Mouse (Mus musculus): ENCODE data around the gene Spag7. TPM values are rescaled to one million over a fixed set of nuclear protein-coding genes. Genes with fewer than 3 reads are reported as not detected.

Spag7 gene
- total RNA-seq, 2 experiments from 2014 or later = 45.8 to 53.7 TPM

Small RNA genes lying within 50 kb of the gene (microRNA-seq; reads per million reads assigned to microRNA genes)
- 0.85 to 1.1 reads per million in 2 experiments for gene Mir6925

Other genes starting within 250 kb of the Spag7 start
- gene Arrb2, start 236.8 kb downstream of the Spag7 start, total RNA-seq (2021) = 10 to 100 TPM; 94.0 to 95.9 TPM
- gene Med11, start 217.5 kb downstream of the Spag7 start, total RNA-seq (2021) = 10 to 100 TPM; 12.9 to 17.9 TPM
- gene Zmynd15, start 210.0 kb downstream of the Spag7 start, total RNA-seq (2021) = 1 to 10 TPM in 1 of 2 experiments, under 1 TPM in 1; 0.62 to 1.2 TPM
- under 1 TPM; 0.62 to 0.78 TPM for gene Cxcl16, start 209.4 kb downstream of the Spag7 start, total RNA-seq (2021)
- 1 to 10 TPM in 1 of 2 experiments, not detected in 1; 1.0 TPM for gene Tm4sf5, start 164.2 kb downstream of the Spag7 start, total RNA-seq (2021)
- not detected for gene Vmo1, start 154.8 kb downstream of the Spag7 start, total RNA-seq (2021)
- not detected for gene Gltpd2, start 150.2 kb downstream of the Spag7 start, total RNA-seq (2021)
- 100 to 1,000 TPM; 198 to 203 TPM for gene Psmb6, start 144.0 kb downstream of the Spag7 start, total RNA-seq (2021)
- not detected for gene Gm40193, start 136.5 kb downstream of the Spag7 start, total RNA-seq (2021)
- gene Pld2, start 129.4 kb downstream of the Spag7 start, total RNA-seq (2021) = 10 to 100 TPM; 21.9 to 24.5 TPM
- gene Mink1, start 106.5 kb downstream of the Spag7 start, total RNA-seq (2021) = 100 to 1,000 TPM; 350 to 366 TPM
- under 1 TPM; 0.88 TPM for gene 4930544D05Rik, start 53.6 kb downstream of the Spag7 start, total RNA-seq (2021)
- under 1 TPM; 0.32 to 0.57 TPM for gene Chrne, start 50.2 kb downstream of the Spag7 start, total RNA-seq (2021)
- gene Gp1ba, start 30.3 kb downstream of the Spag7 start, total RNA-seq (2021) = not detected
- gene Rnf167, start 22.2 kb downstream of the Spag7 start, total RNA-seq (2021) = 10 to 100 TPM; 70.2 to 72.3 TPM
- gene Slc25a11, start 21.9 kb downstream of the Spag7 start, total RNA-seq (2021) = 100 to 1,000 TPM; 124 to 127 TPM
- 100 to 1,000 TPM; 340 to 380 TPM for gene Pfn1, start 14.8 kb downstream of the Spag7 start, total RNA-seq (2021)
- 10 to 100 TPM in 1 of 2 experiments, 1 to 10 TPM in 1; 5.9 to 10.1 TPM for gene Eno3, start 12.2 kb downstream of the Spag7 start, total RNA-seq (2021)
- 100 to 1,000 TPM; 288 to 296 TPM for gene Camta2, start 18.7 kb upstream of the Spag7 start, total RNA-seq (2021)
- gene Inca1, start 30.7 kb upstream of the Spag7 start, total RNA-seq (2021) = 1 to 10 TPM; 1.9 to 2.1 TPM
- gene Kif1c, start 31.1 kb upstream of the Spag7 start, total RNA-seq (2021) = 10 to 100 TPM; 66.2 to 68.4 TPM
- gene Zfp3, start 94.8 kb upstream of the Spag7 start, total RNA-seq (2021) = 10 to 100 TPM; 17.7 to 21.0 TPM
- not detected for gene Scimp, start 143.2 kb upstream of the Spag7 start, total RNA-seq (2021)
- gene Rabep1, start 175.4 kb upstream of the Spag7 start, total RNA-seq (2021) = 100 to 1,000 TPM; 107 to 109 TPM

Data from layer of hippocampus, postnatal 14 days (tissue).